Mouse (Mus musculus) limb, embryonic 10.5 days (tissue): Measurements from ENCODE around the gene Tmem88b. TPM values are rescaled to one million over a fixed set of nuclear protein-coding genes. Genes with fewer than 3 reads are reported as not detected.
A peak's percentile ranks its signal among the peaks of the same experiment; 100 is the strongest.

Experiments used
- DNase-seq: peaks from one replicate; pipeline ENCODE4 v3.0.0-alpha.2; 2017; ENCODE audit warnings: low spot score
- H3K27ac ChIP-seq: fragments of 300-500 bp; sonication (generic); 2 replicates; pipeline ENCODE4 v1.5.1; 2016; ENCODE audit warnings: mild to moderate bottlenecking
- H3K27me3 ChIP-seq: fragments of 300-500 bp; sonication (generic); 2 replicates; pipeline ENCODE4 v1.6.1; 2016; ENCODE audit warnings: low read depth, mild to moderate bottlenecking; ENCODE audit not compliant: poor library complexity, severe bottlenecking
- H3K36me3 ChIP-seq: fragments of 300-500 bp; sonication (generic); 2 replicates; pipeline ENCODE4 v1.6.1; 2016; ENCODE audit warnings: mild to moderate bottlenecking, moderate library complexity
- H3K4me1 ChIP-seq: fragments of 300-500 bp; sonication (generic); 2 replicates; pipeline ENCODE4 v1.6.1; 2016
- H3K4me3 ChIP-seq: fragments of 300-500 bp; sonication (generic); 2 replicates; pipeline ENCODE4 v1.5.1; 2016; ENCODE audit warnings: mild to moderate bottlenecking, moderate library complexity
- H3K9me3 ChIP-seq: fragments of 300-500 bp; sonication (generic); replicated peaks from 2 replicates; pipeline ENCODE4 v1.6.1; 2016; ENCODE audit warnings: mild to moderate bottlenecking
- WGBS: fragments of 180-500 bp; shearing (Covaris S2); methylation state at CpG from one replicate; pipeline ENCODE4 v1.1.7; 2016; 5-methylcytosine and 5-hydroxymethylcytosine counted together
- polyA plus RNA-seq: library from polyadenylated mRNA; unstranded; fragments of >200 nt; fragmentation: Nextera tagmentation; extraction: Ambion mirVana; gene quantifications from 2 replicates; pipeline ENCODE4 v1.2.1, GENCODE M21; 2016

The Tmem88b gene
- polyA plus RNA-seq, result 0.30 and 0.33 TPM in 2 replicates

DNA sequence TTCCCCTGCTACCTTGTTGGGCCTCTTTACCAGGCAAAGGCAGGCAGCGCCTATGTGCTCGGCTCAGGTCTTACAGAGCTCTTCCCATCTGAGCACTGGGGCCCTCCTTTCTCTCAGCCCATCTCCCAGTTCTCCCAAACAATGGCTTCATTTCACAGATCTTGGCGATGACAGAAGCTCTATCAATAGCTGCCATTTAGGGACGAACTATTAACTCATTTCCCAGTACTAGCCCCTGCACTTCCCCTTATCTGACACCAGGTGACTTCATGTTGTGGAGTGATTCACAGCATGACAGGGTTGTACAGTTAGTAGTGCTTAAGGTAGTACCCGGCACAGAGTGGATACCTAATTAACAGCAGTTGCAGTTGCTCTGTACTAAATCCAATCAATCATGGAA lies at the start of gene Tmem88b:
Gene Tmem88b (minus strand): TSS at position 56 of the 400 bp plus-strand sequence.
- 79% methylated on average over 5 of the region's 5 CpGs for WGBS
- Histone ChIP-seq H3K27ac (peak within 1 kb of the TSS; percentile 94), H3K4me1 (peaks cover 25% of the 10 kb centered on the region), H3K27me3 (0 out of 2 replicates have a peak, but pooled peaks cover 9% of the 10 kb centered on the region), H3K36me3 (no peaks in the 10 kb centered on the region), H3K9me3 (no peaks in the 10 kb centered on the region), H3K4me3 (peak within 1 kb of the TSS; percentile 76)
- no peak for DNase-seq

DNA sequence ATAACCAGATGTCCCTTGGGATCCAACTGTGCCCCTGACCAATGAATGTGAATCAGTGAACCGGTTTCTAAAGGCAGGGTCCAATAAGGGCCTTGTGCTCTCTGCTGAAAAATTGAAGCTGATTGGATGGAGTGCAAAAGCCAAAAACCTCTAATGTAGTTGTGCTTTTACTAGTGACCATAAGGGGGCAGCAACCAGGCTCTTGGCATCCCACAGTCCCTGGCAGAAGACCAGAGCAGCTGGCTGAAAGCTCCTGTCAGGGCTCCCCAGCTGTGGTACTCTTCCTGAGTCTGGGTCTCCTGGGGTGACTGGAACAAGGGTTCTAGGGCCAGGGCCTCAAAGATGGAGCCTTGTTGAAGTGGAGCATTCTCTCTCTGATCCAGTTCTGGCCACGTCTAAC lies 48.2 kb upstream of the Tmem88b start:
- WGBS, result 39% methylated on average over 2 of the region's 2 CpGs
- DNase-seq, result peak; percentile 69
- H3K27ac ChIP-seq, result no peak overlapping the region
- peaks cover 23% of the 10 kb centered on the region for H3K36me3 ChIP-seq
- peak overlapping the region; percentile 14; the same call in 1 of the 2 replicates for H3K4me3 ChIP-seq
- H3K27me3 ChIP-seq, result no peaks in the 10 kb centered on the region
- peaks cover 38% of the 10 kb centered on the region for H3K4me1 ChIP-seq
- no peaks in the 10 kb centered on the region for H3K9me3 ChIP-seq

DNA sequence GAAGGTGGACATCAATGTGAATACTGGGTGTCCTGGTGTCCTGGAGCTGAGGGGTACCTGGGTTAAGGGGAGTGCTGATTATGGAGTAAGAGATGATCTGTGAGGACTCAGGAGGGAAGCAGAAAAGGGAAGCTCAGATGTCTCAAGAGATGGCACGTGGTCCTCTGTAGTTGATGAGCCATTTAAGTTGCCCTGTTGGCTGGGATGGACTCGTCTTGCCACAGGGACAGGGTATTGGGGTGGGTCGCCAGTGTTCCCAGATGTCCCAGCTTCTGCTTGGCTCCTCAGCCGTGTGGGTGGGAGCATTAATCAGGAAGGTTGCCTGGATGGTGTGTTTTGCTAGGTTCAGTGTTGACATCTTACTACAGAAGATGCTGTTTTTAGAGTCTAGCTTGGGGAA lies 47.6 kb upstream of the Tmem88b start:
- DNase-seq, result no peak
- H3K4me3 ChIP-seq, result peak overlapping the region; percentile 81; the same call in 1 of the 2 replicates
- no peaks in the 10 kb centered on the region for H3K9me3 ChIP-seq
- WGBS, result 91% methylated on average over 4 of the region's 4 CpGs
- peaks cover 27% of the 10 kb centered on the region for H3K36me3 ChIP-seq
- peaks cover 34% of the 10 kb centered on the region for H3K4me1 ChIP-seq
- H3K27ac ChIP-seq, result no peak overlapping the region
- H3K27me3 ChIP-seq, result no peaks in the 10 kb centered on the region

DNA sequence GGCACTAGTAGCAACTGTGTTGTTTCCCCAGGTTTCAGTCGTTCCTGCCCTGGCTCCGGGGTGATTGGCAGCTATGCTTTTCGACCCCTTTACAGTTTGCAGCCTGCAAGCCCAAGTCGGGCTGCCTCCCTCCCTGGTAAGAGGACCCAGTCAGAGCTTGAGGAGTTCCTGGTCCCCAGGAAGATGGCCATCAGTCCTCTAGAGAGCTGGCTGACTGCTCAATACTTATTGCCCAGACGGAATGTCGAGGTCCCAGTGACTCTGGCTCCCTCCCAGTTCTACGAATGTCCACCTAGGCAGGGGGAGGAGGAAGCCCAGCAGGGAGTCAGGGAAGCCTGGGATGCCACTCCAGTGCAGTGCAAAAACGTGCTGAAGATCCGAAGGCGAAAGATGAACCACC lies 46.6 kb upstream of the Tmem88b start:
- DNase-seq, result no peak
- Histone ChIP-seq H3K27me3 (no peaks in the 10 kb centered on the region), H3K27ac (peak overlapping the region; percentile 85), H3K4me1 (peaks cover 28% of the 10 kb centered on the region), H3K9me3 (no peaks in the 10 kb centered on the region), H3K4me3 (peak overlapping the region; percentile 81), H3K36me3 (peaks cover 36% of the 10 kb centered on the region)
- 56% methylated on average over 10 of the region's 10 CpGs for WGBS

DNA sequence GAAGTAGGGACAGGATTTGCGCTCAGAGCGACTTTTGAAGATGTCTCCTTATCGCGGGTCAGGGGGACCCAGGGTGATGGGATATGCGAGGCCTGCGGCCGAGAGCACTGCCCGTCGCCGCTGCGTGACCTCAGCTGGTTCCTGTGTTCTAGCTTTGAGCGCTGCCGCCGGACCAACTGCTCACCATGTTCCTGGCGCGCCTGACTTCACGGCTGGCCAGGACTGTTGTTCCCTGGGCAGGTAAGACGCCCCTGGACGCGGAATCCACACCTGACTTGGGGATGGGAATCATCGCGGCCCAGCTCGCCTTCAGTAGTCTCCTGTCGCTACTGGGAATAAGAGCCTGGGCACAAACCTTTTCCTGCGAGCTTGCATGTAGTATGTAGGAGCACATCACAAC lies 46.2 kb upstream of the Tmem88b start:
- WGBS, result under 1% methylated on average over 25 of the region's 25 CpGs
- Histone ChIP-seq H3K4me3 (peak overlapping the region; percentile 81), H3K4me1 (peaks cover 28% of the 10 kb centered on the region), H3K27me3 (no peaks in the 10 kb centered on the region), H3K36me3 (peaks cover 41% of the 10 kb centered on the region), H3K27ac (peak overlapping the region; percentile 85), H3K9me3 (no peaks in the 10 kb centered on the region)
- DNase-seq, result no peak

DNA sequence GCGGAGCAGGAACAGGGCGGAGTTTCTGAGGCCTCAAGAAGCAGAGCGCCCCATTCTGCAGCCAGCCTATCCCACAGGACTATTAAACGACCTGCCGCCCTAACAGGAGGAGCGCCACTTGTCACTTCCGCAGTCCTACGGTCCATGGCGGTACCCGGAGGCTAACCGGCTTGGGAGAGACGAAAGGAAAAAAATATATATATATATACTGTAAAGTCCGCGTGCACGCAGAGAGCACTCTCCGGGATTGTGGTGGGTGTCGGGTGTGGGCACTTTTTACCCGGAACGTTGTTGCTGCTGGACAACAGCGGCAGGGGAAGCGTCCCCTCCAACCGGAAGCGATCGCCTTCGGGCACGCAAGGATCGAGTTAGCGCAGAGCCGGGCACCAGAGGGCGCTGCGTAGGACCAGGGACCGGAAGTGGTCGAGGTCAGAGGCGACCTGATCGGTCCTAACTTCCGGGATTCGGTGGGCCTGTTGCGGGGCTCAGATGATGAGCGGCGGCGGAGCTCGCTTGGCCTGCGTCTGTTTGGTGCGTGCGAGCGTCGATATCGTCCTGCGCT lies 45.6 kb upstream of the Tmem88b start, which contains the start of gene Aurkaip1:
Gene Aurkaip1 (plus strand): TSS at position 68 of the 562 bp plus-strand sequence.
- H3K36me3 ChIP-seq, result peaks cover 46% of the 10 kb centered on the region
- no peaks in the 10 kb centered on the region for H3K9me3 ChIP-seq
- peak; percentile 98 for DNase-seq
- H3K4me1 ChIP-seq, result peaks cover 28% of the 10 kb centered on the region
- H3K27me3 ChIP-seq, result no peaks in the 10 kb centered on the region
- WGBS, result 0% methylated on average over 49 of the region's 49 CpGs
- peak within 1 kb of the TSS; percentile 81 for H3K4me3 ChIP-seq
- H3K27ac ChIP-seq, result peak within 1 kb of the TSS; percentile 85

DNA sequence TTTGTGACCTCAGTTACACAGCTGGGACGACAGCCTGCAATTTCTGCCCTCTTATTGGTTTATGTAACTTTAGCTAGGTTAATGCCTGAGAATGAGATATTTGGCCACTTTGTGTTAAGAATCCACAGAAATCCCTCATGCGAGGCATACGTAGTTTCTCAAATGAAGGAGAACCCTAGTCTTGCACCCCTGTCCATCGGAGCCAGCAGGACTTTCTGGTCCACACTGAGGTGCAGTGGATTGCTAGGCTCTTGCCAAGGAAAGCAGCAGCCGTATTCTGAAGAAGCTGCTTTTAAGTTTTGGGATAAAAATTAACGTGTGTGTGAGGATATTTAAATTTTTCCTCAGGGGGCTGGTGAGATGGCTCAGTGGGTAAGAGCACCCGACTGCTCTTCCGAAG lies 44.9 kb upstream of the Tmem88b start:
- H3K4me1 ChIP-seq, result peaks cover 28% of the 10 kb centered on the region
- H3K27ac ChIP-seq, result no peak overlapping the region
- H3K9me3 ChIP-seq, result no peaks in the 10 kb centered on the region
- 57% methylated on average over 8 of the region's 8 CpGs for WGBS
- no peaks in the 10 kb centered on the region for H3K27me3 ChIP-seq
- H3K4me3 ChIP-seq, result peak overlapping the region; percentile 81
- DNase-seq, result no peak
- peaks cover 53% of the 10 kb centered on the region for H3K36me3 ChIP-seq

DNA sequence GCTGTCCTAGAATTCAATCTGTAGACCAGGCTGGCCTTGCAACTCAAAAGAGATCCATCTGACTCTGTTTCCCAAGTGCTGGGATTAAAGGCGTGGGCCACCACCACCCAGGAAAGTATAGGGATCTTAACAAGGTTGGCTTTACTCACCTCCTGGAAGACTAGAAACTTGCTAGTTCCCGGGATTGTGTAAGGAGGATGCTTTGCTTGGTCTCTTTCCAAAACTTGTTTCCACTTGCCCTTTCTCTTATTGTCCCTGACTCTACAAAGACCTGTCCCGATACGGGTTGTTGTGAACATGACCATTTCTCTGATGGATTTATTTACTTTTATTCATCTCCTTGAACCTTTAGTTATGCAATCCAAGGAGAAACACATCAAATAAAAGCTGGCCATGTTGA lies 44.2 kb upstream of the Tmem88b start:
- DNase-seq, result no peak
- Histone ChIP-seq H3K27ac (no peak overlapping the region), H3K4me1 (peaks cover 28% of the 10 kb centered on the region), H3K4me3 (no peak overlapping the region), H3K9me3 (no peaks in the 10 kb centered on the region), H3K27me3 (no peaks in the 10 kb centered on the region), H3K36me3 (peaks cover 58% of the 10 kb centered on the region)
- 95% methylated on average over 4 of the region's 4 CpGs for WGBS

DNA sequence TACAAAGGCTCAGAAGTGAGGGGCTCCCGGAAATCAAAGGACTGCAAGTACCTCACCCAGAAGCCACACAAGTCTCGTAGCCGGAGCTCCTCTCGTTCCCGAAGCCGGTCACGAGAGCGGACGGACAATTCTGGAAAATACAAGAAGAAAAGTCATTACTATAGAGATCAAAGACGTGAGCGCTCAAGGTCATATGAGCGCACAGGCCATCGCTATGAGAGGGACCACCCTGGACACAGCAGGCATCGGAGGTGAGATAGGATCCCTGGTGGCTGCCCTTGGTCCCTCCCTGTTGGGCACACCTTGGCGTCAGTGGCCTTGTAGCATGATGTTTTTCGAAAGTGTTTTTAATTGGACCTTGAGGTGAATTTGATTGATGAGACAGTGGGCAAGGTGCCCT lies 37.8 kb upstream of the Tmem88b start:
- no peak overlapping the region for H3K4me3 ChIP-seq
- WGBS, result 95% methylated on average over 16 of the region's 16 CpGs
- no peak for DNase-seq
- H3K36me3 ChIP-seq, result peaks cover 100% of the 10 kb centered on the region
- H3K27ac ChIP-seq, result no peak overlapping the region
- no peaks in the 10 kb centered on the region for H3K9me3 ChIP-seq
- H3K27me3 ChIP-seq, result no peaks in the 10 kb centered on the region
- H3K4me1 ChIP-seq, result no peaks in the 10 kb centered on the region

DNA sequence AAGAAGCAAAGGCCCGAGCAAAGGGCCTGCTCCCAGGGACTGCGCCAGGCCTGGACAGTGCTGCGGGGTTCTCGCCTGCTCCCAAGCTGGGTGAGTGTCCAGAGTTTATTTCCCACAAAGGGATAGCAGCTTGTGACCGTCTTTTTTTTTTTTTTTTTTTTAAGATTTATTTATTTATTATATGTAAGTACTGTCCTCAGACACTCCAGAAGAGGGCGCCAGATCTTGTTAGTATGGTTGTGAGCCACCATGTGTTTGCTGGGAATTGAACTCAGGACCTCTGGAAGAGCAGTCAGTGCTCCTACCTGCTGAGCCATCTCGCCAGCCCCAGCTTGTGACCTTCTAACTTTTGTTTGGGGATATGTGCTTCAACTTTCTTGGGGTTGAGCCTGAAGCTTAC lies 35.4 kb upstream of the Tmem88b start:
- no peak for DNase-seq
- Histone ChIP-seq H3K27ac (no peak overlapping the region), H3K4me1 (no peaks in the 10 kb centered on the region), H3K4me3 (no peak overlapping the region), H3K9me3 (no peaks in the 10 kb centered on the region), H3K36me3 (peaks cover 100% of the 10 kb centered on the region), H3K27me3 (no peaks in the 10 kb centered on the region)
- 82% methylated on average over 7 of the region's 7 CpGs for WGBS

DNA sequence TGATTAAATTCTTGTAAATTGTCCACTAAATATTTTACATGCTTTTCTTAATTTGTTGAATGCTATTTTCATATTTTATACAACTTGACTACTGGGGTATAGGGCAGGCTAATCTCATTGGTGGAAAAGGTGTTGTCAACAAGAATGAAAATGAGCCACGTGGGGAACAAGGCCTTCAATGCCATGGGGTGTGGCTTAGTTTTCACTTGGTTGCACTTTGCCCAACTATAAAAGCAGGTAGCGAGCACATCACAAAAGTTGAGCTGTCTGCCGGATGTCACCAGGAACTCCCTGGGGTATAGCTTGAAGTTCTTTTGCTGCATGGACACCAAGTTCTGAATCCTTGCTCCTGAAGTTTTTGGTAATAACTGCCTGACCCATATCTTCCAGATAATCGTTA lies 31.9 kb upstream of the Tmem88b start:
- Histone ChIP-seq H3K4me1 (peaks cover 14% of the 10 kb centered on the region), H3K27me3 (no peaks in the 10 kb centered on the region), H3K4me3 (no peak overlapping the region), H3K27ac (no peak overlapping the region), H3K36me3 (peaks cover 95% of the 10 kb centered on the region), H3K9me3 (no peaks in the 10 kb centered on the region)
- WGBS, result 93% methylated on average over 4 of the region's 4 CpGs
- no peak for DNase-seq

DNA sequence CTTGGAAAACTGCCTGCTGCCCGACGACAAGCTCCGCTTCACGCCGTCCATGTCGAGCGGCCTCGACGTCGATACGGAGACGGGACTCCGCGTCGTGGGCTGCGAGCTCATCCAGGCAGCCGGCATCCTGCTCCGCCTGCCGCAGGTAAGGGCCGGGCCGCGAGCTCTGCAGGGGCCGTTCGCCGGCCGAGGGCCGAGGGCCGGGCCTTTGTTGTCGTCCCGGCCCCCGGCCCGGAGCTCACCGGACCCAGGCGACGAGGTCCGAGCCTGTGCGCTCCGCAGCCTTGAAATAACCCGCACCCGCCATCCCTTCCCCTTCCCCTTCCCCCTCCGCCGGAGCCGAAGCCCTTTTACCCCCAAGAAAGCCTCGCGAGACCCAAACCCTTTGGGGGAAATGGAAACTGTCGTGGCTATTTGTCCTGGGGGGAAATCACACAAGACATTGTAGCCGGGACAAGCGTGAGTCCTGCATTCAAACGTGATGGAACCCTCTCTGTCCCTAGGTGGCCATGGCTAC lies 27.0 kb upstream of the Tmem88b start:
- WGBS, result under 1% methylated on average over 49 of the region's 49 CpGs
- Histone ChIP-seq H3K9me3 (no peaks in the 10 kb centered on the region), H3K27me3 (no peaks in the 10 kb centered on the region), H3K36me3 (peaks cover 86% of the 10 kb centered on the region), H3K4me1 (peaks cover 22% of the 10 kb centered on the region), H3K4me3 (peak overlapping the region; percentile 100), H3K27ac (peak overlapping the region; percentile 98)
- no peak for DNase-seq

DNA sequence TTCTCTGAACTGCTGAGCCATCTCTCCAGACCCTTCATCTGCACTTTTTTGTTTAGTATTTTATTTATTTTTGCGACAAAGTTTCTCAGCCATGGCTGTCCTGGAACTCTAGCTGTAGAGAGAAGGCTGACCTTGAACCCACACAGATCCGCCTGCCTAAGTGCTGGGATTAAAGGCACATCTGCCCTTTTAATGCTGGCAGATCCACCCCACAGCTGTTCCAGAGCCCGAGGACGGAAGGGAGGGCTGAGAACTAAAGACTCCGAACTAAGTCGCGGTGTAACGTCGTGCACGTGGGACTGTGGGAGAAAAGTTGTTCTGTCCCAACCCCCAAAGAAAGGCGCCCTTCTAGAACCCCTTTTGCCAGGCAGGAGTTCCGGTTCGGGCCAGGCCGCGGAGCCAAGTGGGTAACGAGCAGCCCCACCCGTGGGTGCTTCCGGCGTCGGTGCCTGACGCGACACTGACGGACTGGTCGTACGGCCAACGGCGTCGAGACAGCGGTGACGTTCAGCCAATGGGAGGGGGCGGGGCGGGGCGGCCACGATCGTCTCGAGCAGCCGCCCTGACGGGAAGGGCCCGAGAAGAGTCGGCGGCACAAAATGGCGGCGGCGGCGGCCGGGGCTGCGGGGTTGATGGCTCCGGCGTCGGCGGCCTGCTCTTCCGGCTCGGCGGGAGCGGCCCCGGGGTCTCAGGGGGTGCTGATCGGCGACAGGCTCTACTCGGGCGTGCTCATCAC lies 26.4 kb upstream of the Tmem88b start, which contains the start of gene Ccnl2:
Gene Ccnl2 (plus strand): TSS at position 561 of the 736 bp plus-strand sequence.
- WGBS, result under 1% methylated on average over 60 of the region's 60 CpGs
- Histone ChIP-seq H3K4me3 (peak within 1 kb of the TSS; percentile 100), H3K27ac (peak within 1 kb of the TSS; percentile 98), H3K36me3 (peaks cover 86% of the 10 kb centered on the region), H3K27me3 (no peaks in the 10 kb centered on the region), H3K9me3 (no peaks in the 10 kb centered on the region), H3K4me1 (peaks cover 22% of the 10 kb centered on the region)
- peak; percentile 97 for DNase-seq
